Mouse (Mus musculus) B cell, adult 2 months (primary cell): ENCODE results near the gene Mogat2.

Source experiments
- DNase-seq, 2 experiments: peaks; one replicate each; pipeline ENCODE4 v3.0.0; 2022

The Mogat2 gene

GRCm38 (mm10) chr7:99234916-99235315 is 3.5 kb downstream of the Mogat2 start:
- DNase-seq: no peak

- DNase-seq: peak in 1 of 2 experiments; percentile 8
These were observed 5.8 kb downstream of the Mogat2 start for GRCm38 (mm10) chr7:99232571-99232970.

GRCm38 (mm10) chr7:99230061-99230747 is 8.2 kb downstream of the Mogat2 start:
- DNase-seq: no peak

GRCm38 (mm10) chr7:99229411-99229810 is 9.0 kb downstream of the Mogat2 start:
- DNase-seq: no peak

DNA sequence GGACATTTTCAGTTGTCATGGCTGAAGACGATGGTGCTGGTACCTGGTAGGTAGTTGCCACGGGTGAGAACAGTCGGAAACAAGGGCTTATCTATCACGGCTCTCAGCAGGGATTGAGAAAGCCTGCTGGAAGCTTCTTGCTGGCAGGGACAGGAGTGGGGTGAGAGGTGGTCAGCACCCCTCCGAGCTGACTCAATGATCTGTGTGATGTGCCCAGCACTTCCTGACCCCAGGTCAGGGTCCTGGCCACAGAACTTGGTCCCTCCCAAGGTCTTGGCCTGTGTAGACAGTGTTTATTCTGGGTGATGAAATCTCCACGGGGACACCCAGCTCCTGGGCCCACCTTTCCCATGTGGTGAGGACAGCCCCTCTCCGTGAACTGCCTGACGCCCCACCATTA is 9.6 kb downstream of the Mogat2 start:
- no peak for DNase-seq

DNA sequence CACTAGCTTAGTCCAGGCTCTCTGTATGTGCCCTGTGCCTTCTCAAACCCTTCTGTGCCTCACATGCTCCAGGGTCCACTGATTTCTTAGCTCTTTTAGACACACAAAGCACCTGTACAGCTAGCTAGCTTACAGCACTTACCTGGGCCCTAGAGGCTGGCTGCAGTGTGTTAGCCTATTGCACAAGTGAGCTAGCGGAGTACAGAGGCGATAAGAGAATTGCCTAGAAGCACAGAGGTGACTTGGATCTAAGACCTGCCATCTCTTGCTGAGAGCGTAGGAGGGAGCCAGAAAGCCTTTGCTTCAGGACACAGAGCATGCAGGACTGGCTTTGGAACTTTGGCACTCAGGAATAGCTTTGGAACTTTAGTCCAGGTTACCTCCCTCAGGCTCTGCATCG is 11.2 kb downstream of the Mogat2 start:
- no peak for DNase-seq

DNA sequence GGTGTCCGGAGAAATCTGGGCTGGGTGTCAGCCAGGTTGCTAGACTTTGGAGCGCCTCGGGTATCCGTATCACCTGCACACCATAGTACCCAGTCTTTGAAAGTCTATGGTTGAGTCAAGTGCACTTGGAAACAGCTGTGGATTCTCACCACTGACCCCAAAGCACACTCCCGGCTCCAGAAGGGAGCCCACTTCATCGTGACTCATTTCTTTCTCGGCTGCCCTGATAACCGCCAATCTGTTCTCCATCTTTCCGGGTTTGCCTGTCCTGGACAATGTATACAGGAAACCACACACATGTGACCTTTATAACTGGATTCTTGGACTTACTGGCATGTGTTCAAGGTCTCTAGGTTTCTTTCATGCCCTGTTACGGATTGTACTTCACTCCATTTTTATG is 11.8 kb downstream of the Mogat2 start:
- DNase-seq: no peak

DNA sequence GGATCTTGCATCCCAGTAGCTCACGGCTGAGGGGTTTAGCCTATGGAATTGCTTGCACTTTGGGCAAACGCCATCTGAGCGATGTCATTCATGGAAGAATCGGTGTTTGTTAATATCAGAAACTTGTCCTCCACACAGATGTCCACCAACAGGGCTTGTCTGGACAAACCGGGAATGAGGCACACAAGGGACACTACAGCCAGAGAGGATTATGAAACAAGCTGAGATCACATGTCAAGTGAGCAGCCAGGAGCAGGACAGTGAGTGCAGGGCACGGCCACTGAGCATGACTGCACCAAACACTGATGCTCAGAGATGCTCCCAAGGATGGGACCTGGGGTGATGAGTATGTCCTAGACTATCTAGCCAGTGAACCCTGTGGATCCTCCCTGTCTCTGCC is 13.0 kb downstream of the Mogat2 start:
- DNase-seq: no peak

GRCm38 (mm10) chr7:99224648-99225190 is 13.7 kb downstream of the Mogat2 start:
- DNase-seq: no peak

DNA sequence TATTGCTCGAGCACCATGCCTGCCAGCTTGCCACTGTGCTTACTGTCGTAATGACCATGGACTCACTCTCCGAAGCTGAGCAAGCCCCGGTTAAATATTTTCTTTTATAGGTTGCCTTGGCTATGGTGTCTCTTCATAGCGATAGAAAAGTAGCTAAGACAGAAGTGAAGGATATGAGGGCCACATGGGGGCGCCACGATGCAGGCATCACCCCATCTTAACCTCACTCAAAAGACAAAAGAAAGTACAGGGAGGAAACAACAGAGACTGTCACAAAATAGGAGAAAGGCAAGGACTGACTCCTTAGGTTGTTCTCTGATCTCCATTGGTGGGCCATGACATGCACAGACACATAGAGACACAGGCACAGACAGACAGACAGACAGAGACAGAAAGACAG is 14.2 kb downstream of the Mogat2 start:
- no peak for DNase-seq

DNA sequence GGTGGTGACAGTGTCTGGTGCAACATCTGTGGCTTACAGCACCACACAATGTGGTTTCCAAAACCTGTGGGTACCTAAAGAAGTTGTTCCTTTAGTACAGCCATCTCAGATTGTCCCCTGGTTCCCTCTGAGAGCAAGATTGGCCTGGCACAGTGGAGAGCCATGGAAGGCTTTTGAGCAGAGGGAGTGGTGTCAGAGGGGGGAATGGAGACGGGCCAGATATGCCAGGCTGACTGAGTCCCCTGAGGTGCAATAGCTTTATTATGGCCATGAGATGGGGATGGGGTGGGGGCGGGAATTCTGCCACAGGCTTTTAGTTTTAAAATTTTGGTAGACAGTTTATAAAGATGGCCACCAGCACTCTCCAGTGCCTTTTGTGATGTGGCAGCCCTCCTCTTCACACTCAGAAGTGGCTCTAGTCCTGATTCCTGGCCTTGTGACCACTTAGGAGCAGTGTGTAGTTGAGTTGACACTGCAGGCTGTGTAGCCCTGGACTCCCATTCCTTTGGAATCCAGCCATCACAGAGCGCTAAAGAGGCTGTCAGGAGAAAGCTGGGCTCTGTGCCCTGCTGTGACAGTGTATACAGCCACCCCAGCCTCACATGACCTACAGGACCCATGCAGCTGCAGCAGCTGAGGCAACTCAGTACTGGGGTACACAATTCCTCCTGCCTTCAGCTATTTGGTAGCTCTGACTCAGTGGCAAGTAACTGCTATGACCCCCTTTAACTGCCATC is 20.9 kb downstream of the Mogat2 start:
- no peak for DNase-seq

GRCm38 (mm10) chr7:99215347-99215855 is 23.0 kb downstream of the Mogat2 start:
- DNase-seq: no peak

GRCm38 (mm10) chr7:99214621-99215185 is 23.7 kb downstream of the Mogat2 start:
- DNase-seq: no peak

GRCm38 (mm10) chr7:99213686-99214085 is 24.7 kb downstream of the Mogat2 start:
- no peak for DNase-seq

GRCm38 (mm10) chr7:99213056-99213455 is 25.4 kb downstream of the Mogat2 start:
- DNase-seq: no peak

- no peak for DNase-seq
These were observed 29.7 kb downstream of the Mogat2 start for GRCm38 (mm10) chr7:99208704-99209103.

DNA sequence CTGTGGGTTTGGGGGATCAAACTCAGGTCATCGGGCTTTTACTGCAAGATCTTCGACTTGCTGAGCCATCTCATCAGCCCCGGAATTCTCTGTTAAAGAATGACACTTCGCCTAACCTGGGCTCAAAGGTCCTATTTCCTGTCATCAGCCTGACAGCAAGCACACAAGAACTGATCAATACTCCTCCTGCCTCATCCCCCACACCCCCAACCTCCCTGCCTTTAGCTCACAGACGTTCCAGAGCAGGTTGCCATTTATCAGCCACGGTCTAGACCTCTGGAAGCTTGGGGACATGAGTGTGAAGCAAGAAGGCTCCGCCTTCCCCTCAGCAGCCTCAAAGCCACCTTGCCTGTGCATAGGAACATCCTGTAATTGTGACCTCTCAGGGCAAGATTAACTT is 32.1 kb downstream of the Mogat2 start:
- no peak for DNase-seq

DNA sequence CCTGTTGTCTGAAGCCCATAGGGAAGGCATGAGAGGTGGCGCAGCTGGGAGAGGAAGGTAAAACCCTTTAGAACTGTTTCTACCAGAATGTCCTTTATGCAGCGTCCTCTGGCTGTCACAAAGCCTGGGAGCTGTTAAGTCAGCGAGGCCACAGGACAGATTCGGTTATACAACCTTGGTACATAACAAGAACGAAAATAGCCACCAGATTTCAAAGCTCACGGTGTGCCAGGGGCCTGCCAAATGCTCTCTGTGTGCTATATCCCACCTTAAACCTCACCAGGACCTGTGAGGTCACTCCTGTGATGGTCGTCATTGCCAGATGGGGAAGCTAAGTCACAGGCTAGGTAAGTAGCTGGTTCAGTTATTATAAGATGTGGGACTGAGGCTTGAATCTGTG is 36.3 kb downstream of the Mogat2 start:
- no peak for DNase-seq

GRCm38 (mm10) chr7:99200290-99200689 is 38.1 kb downstream of the Mogat2 start:
- DNase-seq: no peak

GRCm38 (mm10) chr7:99199451-99200175 is 38.8 kb downstream of the Mogat2 start:
- DNase-seq: no peak

GRCm38 (mm10) chr7:99198811-99199210 is 39.6 kb downstream of the Mogat2 start:
- no peak for DNase-seq

- DNase-seq: no peak
These were observed 43.9 kb downstream of the Mogat2 start for GRCm38 (mm10) chr7:99194511-99194910.

DNA sequence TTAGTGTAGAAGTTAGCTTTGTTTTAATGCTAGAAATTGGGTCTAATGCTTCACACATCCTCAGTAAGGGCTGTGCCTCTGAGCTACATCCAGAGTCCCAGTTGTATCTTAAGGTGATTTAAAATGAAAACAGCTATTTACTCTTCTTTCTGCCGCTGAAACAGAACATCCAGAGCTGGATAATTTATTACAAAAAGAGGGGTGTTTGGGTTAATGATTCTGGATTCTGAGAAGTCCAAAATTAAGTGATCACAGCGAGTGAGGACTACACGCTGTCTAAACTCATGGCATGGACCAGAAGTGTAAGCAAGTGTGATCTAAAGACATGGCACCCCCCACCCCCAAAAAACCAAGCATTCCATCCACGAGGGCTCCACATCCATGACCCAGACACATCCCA is 44.5 kb downstream of the Mogat2 start:
- DNase-seq: no peak
